Mouse (Mus musculus): ENCODE results near the gene Myof. TPM values are rescaled to one million over a fixed set of nuclear protein-coding genes. Genes with fewer than 3 reads are reported as not detected.

The Myof gene
- 29.8 and 44.3 TPM in 2 replicates for total RNA-seq (2012; rRNA removed)

DNA sequence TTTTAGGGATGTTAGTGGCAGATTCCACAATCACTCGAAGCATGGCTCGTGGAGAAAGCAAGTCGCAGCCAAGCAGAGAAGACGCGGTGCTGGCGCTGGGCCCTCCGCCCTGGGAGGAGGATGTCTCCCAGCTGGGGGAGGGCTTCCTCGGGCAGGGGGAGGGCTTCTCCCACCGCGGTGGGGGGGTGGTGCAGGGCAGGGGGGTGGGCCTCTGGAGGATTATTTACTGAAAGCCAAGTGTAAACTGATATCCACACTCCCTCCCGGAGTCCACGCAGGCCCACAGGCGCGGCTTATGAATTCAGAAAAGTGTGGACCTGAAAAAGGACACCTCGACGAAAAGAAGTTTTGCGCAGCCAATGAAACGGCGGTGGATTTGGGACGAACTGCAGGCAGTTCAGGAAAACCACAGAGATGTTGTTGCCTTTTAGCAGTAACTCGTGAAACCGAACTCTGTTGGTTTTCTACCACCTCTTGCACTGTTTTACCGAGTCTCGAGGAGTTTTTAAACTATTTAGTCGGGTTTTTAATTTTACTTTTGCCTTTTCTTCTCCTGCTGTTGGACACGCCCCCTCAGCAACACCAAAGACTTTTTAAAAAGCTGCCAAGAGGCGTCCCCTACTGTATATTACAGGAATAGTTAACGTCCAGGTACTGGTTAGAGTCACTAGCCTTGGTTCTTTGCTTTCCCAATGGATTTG, at the start of gene Myof:
TSS of gene Myof (minus strand) at position 297 of the 701 bp plus-strand sequence.
- Histone ChIP-seq H3K27ac (ENCODE audit: insufficient read depth, low read depth, low read length, poor library complexity, severe bottlenecking) (no peak within 1 kb of the TSS; the same call in 1 of the 2 replicates), H3K4me1 (ENCODE audit: control insufficient read depth in 2 of 2, insufficient read depth in 2 of 2, low read length in 2 of 2, poor library complexity in 1 of 2) (peaks cover 7 to 8% of the 10 kb centered on the region in 2 experiments), H3K9me3 (ENCODE audit: control insufficient read depth, insufficient read depth, low read depth, low read length) (no peaks in the 10 kb centered on the region), H3K36me3 (ENCODE audit: control insufficient read depth, insufficient read depth, low read length, poor library complexity, severe bottlenecking) (no peaks in the 10 kb centered on the region), H3K9ac (ENCODE audit: insufficient read depth, low read depth, low read length, poor library complexity, severe bottlenecking) (peak within 1 kb of the TSS; percentile 42; the same call in 1 of the 2 replicates), H3K4me3 (ENCODE audit: insufficient read depth in 1 of 2, low read depth in 1 of 2, low read length in 2 of 2, poor library complexity in 1 of 2, severe bottlenecking in 1 of 2) (peak within 1 kb of the TSS; percentile 52 to 58)
- TF ChIP-seq HCFC1 (IDR thresholded peaks at IDR 0.05; ENCODE audit: borderline replicate concordance, insufficient read depth, low read length) (no peak), MAFK (IDR thresholded peaks at IDR 0.05; ENCODE audit: insufficient read depth, low read depth, low read length) (no peak), ZNF384 (IDR thresholded peaks at IDR 0.05; ENCODE audit: low read depth, low read length) (no peak)
- in situ Hi-C loops (cut with MboI; ENCODE audit: low sequenced_read_pairs in 2 of 2, unreplicated experiment in 2 of 2): no loop called here
- no peak for DNase-seq (ENCODE audit: low read depth, low spot score)

DNA sequence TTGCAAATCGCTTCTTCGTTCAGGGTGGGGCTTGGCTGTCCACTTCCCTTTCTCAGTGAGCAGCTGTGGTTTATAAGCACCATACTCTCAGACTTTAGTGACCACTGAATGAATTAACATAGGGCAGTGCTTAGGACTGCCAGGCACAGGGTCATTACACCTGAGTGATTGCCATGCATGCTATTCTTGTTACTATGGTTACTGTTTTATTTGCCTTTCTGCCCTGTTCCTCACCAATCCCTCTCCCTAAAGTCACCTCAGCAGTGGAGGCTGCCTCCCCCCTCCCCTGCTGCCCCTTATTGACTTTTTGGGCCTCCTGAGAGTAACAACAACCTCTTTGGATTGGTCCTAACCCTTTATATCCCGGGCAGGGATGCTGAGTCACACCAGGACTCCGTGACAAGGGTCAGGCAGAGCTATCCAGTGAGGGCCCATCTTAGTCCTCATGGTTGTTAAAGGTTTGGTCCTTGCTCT, 48.2 kb upstream of the Myof start:
- H3K9ac ChIP-seq (ENCODE audit: insufficient read depth, low read depth, low read length, poor library complexity, severe bottlenecking): no peak overlapping the region
- no peak overlapping the region for H3K4me3 ChIP-seq (ENCODE audit: insufficient read depth in 1 of 2, low read depth in 1 of 2, low read length in 2 of 2, poor library complexity in 1 of 2, severe bottlenecking in 1 of 2)
- H3K9me3 ChIP-seq (ENCODE audit: control insufficient read depth, insufficient read depth, low read depth, low read length): no peaks in the 10 kb centered on the region
- H3K4me1 ChIP-seq (ENCODE audit: control insufficient read depth in 2 of 2, insufficient read depth in 2 of 2, low read length in 2 of 2, poor library complexity in 1 of 2): peaks cover 2 to 5% of the 10 kb centered on the region in 2 experiments; a peak in 2 of 4 replicates
- no peak overlapping the region for H3K27ac ChIP-seq (ENCODE audit: insufficient read depth, low read depth, low read length, poor library complexity, severe bottlenecking)
- in situ Hi-C loops (cut with MboI; ENCODE audit: low sequenced_read_pairs in 2 of 2, unreplicated experiment in 2 of 2): no loop called here
- no peaks in the 10 kb centered on the region for H3K36me3 ChIP-seq (ENCODE audit: control insufficient read depth, insufficient read depth, low read length, poor library complexity, severe bottlenecking)
- TF ChIP-seq HCFC1 (IDR thresholded peaks at IDR 0.05; ENCODE audit: borderline replicate concordance, insufficient read depth, low read length) (no peak), CHD2 (IDR thresholded peaks at IDR 0.05; ENCODE audit: low read depth, low read length) (no peak), MAFK (IDR thresholded peaks at IDR 0.05; ENCODE audit: insufficient read depth, low read depth, low read length) (no peak), ZC3H11A (IDR thresholded peaks at IDR 0.05; ENCODE audit: borderline replicate concordance, low read depth, low read length) (no peak), ZNF384 (IDR thresholded peaks at IDR 0.05; ENCODE audit: low read depth, low read length) (no peak)
- DNase-seq (ENCODE audit: low read depth, low spot score): no peak

DNA sequence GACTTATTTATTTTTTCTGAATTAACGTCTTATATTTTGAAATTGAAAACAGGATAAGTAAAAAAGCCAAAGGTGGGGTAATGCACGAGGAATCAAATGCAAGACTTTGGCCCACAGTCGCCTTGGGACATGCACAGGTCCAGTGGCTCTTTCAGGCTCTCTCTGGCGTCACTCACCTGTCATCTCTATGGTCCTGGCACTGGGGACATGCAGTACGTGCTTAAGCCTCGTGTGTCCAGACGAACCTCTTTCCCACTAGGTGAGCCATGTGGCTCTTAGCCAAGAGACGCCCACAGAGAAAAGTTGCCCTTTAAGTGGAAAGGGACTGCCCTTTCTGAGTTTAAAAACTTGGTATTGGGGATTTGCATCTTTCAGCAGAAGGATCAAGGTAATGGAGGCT, 46.0 kb upstream of the Myof start:
- H3K27ac ChIP-seq (ENCODE audit: insufficient read depth, low read depth, low read length, poor library complexity, severe bottlenecking): no peak overlapping the region
- H3K4me1 ChIP-seq (ENCODE audit: control insufficient read depth in 2 of 2, insufficient read depth in 2 of 2, low read length in 2 of 2, poor library complexity in 1 of 2): peaks cover 0 to 2% of the 10 kb centered on the region in 2 experiments; a peak in 1 of 4 replicates
- TF ChIP-seq CHD2 (IDR thresholded peaks at IDR 0.05; ENCODE audit: low read depth, low read length): no peak
- no peak for TF ChIP-seq ZC3H11A (IDR thresholded peaks at IDR 0.05; ENCODE audit: borderline replicate concordance, low read depth, low read length)
- TF ChIP-seq HCFC1 (IDR thresholded peaks at IDR 0.05; ENCODE audit: borderline replicate concordance, insufficient read depth, low read length): no peak
- TF ChIP-seq ZNF384 (IDR thresholded peaks at IDR 0.05; ENCODE audit: low read depth, low read length): no peak
- no peak for TF ChIP-seq MAFK (IDR thresholded peaks at IDR 0.05; ENCODE audit: insufficient read depth, low read depth, low read length)
- no peak overlapping the region for H3K4me3 ChIP-seq (ENCODE audit: insufficient read depth in 1 of 2, low read depth in 1 of 2, low read length in 2 of 2, poor library complexity in 1 of 2, severe bottlenecking in 1 of 2)
- H3K9ac ChIP-seq (ENCODE audit: insufficient read depth, low read depth, low read length, poor library complexity, severe bottlenecking): no peak overlapping the region
- no peak for DNase-seq (ENCODE audit: low read depth, low spot score)
- H3K36me3 ChIP-seq (ENCODE audit: control insufficient read depth, insufficient read depth, low read length, poor library complexity, severe bottlenecking): no peaks in the 10 kb centered on the region
- H3K9me3 ChIP-seq (ENCODE audit: control insufficient read depth, insufficient read depth, low read depth, low read length): no peaks in the 10 kb centered on the region
- in situ Hi-C loops (cut with MboI; ENCODE audit: low sequenced_read_pairs in 2 of 2, unreplicated experiment in 2 of 2): no loop called here

DNA sequence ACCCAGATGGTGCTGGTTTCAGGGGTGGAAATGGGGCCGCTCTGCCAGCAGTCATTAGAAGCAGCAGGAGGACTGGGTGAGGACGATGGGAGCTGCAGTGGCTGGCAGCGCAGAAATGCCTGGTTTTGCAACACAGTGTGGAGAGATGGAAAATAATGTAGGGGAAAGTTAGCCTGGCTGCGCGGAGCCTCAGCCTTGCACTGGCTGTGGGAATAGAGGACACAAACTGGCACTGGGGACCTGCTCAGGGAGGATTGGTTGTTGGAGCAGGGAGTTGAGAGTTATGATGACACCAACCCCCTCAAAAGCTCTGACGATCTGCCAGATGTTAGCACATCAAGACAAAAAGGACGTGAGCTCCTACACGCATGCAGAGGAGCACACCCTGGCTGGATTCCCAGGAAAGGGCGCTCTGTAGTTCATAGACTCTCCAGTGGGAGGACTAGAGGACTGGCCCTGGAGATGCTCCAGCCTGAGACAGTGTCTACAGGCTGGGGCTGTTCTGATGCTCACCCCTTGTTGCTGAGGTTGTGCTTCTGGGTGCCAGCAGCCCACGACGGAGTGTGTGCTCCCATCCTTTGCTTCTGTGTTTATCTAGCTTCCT, 43.7 kb upstream of the Myof start:
- Histone ChIP-seq H3K27ac (ENCODE audit: insufficient read depth, low read depth, low read length, poor library complexity, severe bottlenecking) (no peak overlapping the region), H3K36me3 (ENCODE audit: control insufficient read depth, insufficient read depth, low read length, poor library complexity, severe bottlenecking) (no peaks in the 10 kb centered on the region), H3K4me1 (ENCODE audit: control insufficient read depth in 2 of 2, insufficient read depth in 2 of 2, low read length in 2 of 2, poor library complexity in 1 of 2) (peaks cover 0 to 2% of the 10 kb centered on the region in 2 experiments; a peak in 1 of 4 replicates), H3K4me3 (ENCODE audit: insufficient read depth in 1 of 2, low read depth in 1 of 2, low read length in 2 of 2, poor library complexity in 1 of 2, severe bottlenecking in 1 of 2) (no peak overlapping the region), H3K9me3 (ENCODE audit: control insufficient read depth, insufficient read depth, low read depth, low read length) (no peaks in the 10 kb centered on the region), H3K9ac (ENCODE audit: insufficient read depth, low read depth, low read length, poor library complexity, severe bottlenecking) (peak overlapping the region; percentile 26; the same call in 1 of the 2 replicates)
- TF ChIP-seq HCFC1 (IDR thresholded peaks at IDR 0.05; ENCODE audit: borderline replicate concordance, insufficient read depth, low read length) (no peak), ZC3H11A (IDR thresholded peaks at IDR 0.05; ENCODE audit: borderline replicate concordance, low read depth, low read length) (no peak), ZNF384 (IDR thresholded peaks at IDR 0.05; ENCODE audit: low read depth, low read length) (no peak), MAFK (IDR thresholded peaks at IDR 0.05; ENCODE audit: insufficient read depth, low read depth, low read length) (no peak), CHD2 (IDR thresholded peaks at IDR 0.05; ENCODE audit: low read depth, low read length) (no peak)
- no peak for DNase-seq (ENCODE audit: low read depth, low spot score)
- in situ Hi-C loops (cut with MboI; ENCODE audit: low sequenced_read_pairs in 2 of 2, unreplicated experiment in 2 of 2): no loop called here
